Mouse (Mus musculus): ENCODE data around the gene 4931428L18Rik. TPM values are rescaled to one million over a fixed set of nuclear protein-coding genes. Genes with fewer than 3 reads are reported as not detected.

The 4931428L18Rik gene
- polyA plus RNA-seq, 1 experiment, result 0.09 TPM

DNA sequence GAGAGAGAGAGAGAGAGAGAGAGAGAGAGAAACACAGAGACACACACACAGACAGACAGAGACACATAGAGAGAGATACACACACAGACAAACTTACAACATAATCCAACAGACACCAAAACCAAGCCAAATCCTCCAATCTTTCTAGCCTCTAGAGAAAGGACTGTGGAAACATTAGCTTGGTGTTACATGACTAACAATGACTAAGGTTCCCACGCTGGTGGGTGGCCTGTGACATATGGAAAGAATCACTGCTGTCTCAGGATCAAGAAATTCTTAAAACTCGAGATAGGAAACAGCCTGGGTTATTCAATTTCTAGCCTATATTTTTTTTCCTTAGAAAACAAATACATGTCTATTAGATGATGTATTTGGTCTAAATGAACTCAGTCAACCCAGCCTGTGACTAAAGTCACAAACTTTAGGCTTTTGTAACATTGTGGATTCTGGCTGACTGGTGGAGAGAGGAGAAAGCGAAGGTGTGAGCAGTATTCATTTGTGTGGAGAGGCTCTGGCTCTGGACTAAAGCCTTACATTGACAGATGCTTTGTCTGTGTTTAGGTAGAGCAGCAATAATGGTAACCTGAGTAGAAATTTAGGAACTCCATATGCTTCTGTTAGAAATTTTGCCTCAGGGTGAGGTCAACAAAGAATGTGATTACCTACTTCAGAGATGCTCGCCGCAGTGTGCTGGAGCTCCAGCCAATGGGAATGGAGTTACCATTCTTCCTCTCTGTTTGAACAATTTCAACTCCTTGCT is 126.6 kb downstream of the 4931428L18Rik start:
- no peaks in the 10 kb centered on the region for H3K27me3 ChIP-seq (ENCODE audit: control insufficient read depth, insufficient read depth, insufficient read length)
- H3ac ChIP-seq (ENCODE audit: control insufficient read depth, insufficient read length, low read depth), result no peak overlapping the region
- no peaks in the 10 kb centered on the region for H3K79me3 ChIP-seq (ENCODE audit: low read depth)
- no peaks in the 10 kb centered on the region for H3K36me3 ChIP-seq (ENCODE audit: control insufficient read depth, insufficient read depth)
- H3K4me3 ChIP-seq (ENCODE audit: insufficient read depth, poor library complexity, severe bottlenecking), result no peak overlapping the region
- no peaks in the 10 kb centered on the region for H3K79me2 ChIP-seq (ENCODE audit: control insufficient read depth, insufficient read depth)
- TF ChIP-seq CEBPB (IDR thresholded peaks at IDR 0.05; ENCODE audit: low read depth), result no peak
- no peak for TF ChIP-seq MYOG (IDR thresholded peaks at IDR 0.05; ENCODE audit: control insufficient read depth, extremely low read depth, insufficient read length)
- no peak for TF ChIP-seq CTCF (IDR thresholded peaks at IDR 0.05; ENCODE audit: control insufficient read depth, insufficient read depth, insufficient read length)
- TF ChIP-seq USF1 (IDR thresholded peaks at IDR 0.05; ENCODE audit: low read depth), result no peak
- no peak for TF ChIP-seq FOSL1 (IDR thresholded peaks at IDR 0.05; ENCODE audit: insufficient read depth, low read length, poor library complexity, severe bottlenecking)
- no peak for TF ChIP-seq MAX (IDR thresholded peaks at IDR 0.05)

GRCm38 (mm10) chr1:31094792-31095191 is 127.7 kb downstream of the 4931428L18Rik start:
- Histone ChIP-seq H3K27me3 (ENCODE audit: control insufficient read depth, insufficient read depth, insufficient read length) (no peaks in the 10 kb centered on the region), H3K79me3 (ENCODE audit: low read depth) (no peaks in the 10 kb centered on the region), H3K4me3 (ENCODE audit: insufficient read depth, poor library complexity, severe bottlenecking) (no peak overlapping the region), H3ac (ENCODE audit: control insufficient read depth, insufficient read length, low read depth) (no peak overlapping the region), H3K79me2 (ENCODE audit: control insufficient read depth, insufficient read depth) (no peaks in the 10 kb centered on the region), H3K36me3 (ENCODE audit: control insufficient read depth, insufficient read depth) (no peaks in the 10 kb centered on the region)
- TF ChIP-seq FOSL1 (IDR thresholded peaks at IDR 0.05; ENCODE audit: insufficient read depth, low read length, poor library complexity, severe bottlenecking) (no peak), MYOG (IDR thresholded peaks at IDR 0.05; ENCODE audit: control insufficient read depth, extremely low read depth, insufficient read length) (no peak), CEBPB (IDR thresholded peaks at IDR 0.05; ENCODE audit: low read depth) (no peak), CTCF (IDR thresholded peaks at IDR 0.05; ENCODE audit: control insufficient read depth, insufficient read depth, insufficient read length) (no peak), MAX (IDR thresholded peaks at IDR 0.05) (no peak), USF1 (IDR thresholded peaks at IDR 0.05; ENCODE audit: low read depth) (no peak)

GRCm38 (mm10) chr1:31093939-31094338 is 128.5 kb downstream of the 4931428L18Rik start:
- no peak overlapping the region for H3K4me3 ChIP-seq (ENCODE audit: insufficient read depth, poor library complexity, severe bottlenecking)
- TF ChIP-seq FOSL1 (IDR thresholded peaks at IDR 0.05; ENCODE audit: insufficient read depth, low read length, poor library complexity, severe bottlenecking), result no peak
- peak; percentile 86 for TF ChIP-seq CEBPB (IDR thresholded peaks at IDR 0.05; ENCODE audit: low read depth)
- no peak overlapping the region for H3ac ChIP-seq (ENCODE audit: control insufficient read depth, insufficient read length, low read depth)
- H3K79me2 ChIP-seq (ENCODE audit: control insufficient read depth, insufficient read depth), result no peaks in the 10 kb centered on the region
- no peaks in the 10 kb centered on the region for H3K27me3 ChIP-seq (ENCODE audit: control insufficient read depth, insufficient read depth, insufficient read length)
- no peaks in the 10 kb centered on the region for H3K79me3 ChIP-seq (ENCODE audit: low read depth)
- H3K36me3 ChIP-seq (ENCODE audit: control insufficient read depth, insufficient read depth), result no peaks in the 10 kb centered on the region

DNA sequence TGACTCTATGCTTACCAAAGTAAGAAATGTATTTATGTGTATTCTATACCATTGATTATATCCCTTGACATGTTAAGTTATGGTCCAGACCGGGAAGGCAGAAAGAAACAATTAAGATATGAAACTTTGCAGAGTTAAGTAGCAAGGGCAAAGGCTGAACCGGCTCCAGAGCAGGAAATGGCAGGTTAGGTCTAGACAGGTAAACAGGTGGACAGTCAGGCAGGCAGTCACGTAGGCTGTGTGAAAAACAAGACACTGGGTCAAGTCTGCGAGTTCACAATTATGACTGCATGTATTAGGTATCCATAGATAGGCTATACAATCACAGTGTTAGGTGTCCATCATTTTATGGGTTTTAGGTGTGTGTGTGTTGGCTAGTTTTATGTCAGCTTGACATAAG is 133.8 kb downstream of the 4931428L18Rik start:
- Histone ChIP-seq H3K27me3 (ENCODE audit: control insufficient read depth, insufficient read depth, insufficient read length) (no peaks in the 10 kb centered on the region), H3ac (ENCODE audit: control insufficient read depth, insufficient read length, low read depth) (no peak overlapping the region), H3K79me3 (ENCODE audit: low read depth) (no peaks in the 10 kb centered on the region), H3K4me3 (ENCODE audit: insufficient read depth, poor library complexity, severe bottlenecking) (no peak overlapping the region), H3K36me3 (ENCODE audit: control insufficient read depth, insufficient read depth) (no peaks in the 10 kb centered on the region), H3K79me2 (ENCODE audit: control insufficient read depth, insufficient read depth) (no peaks in the 10 kb centered on the region)
- no peak for TF ChIP-seq FOSL1 (IDR thresholded peaks at IDR 0.05; ENCODE audit: insufficient read depth, low read length, poor library complexity, severe bottlenecking)
- no peak for TF ChIP-seq MYOG (IDR thresholded peaks at IDR 0.05; ENCODE audit: control insufficient read depth, extremely low read depth, insufficient read length)
- no peak for TF ChIP-seq CEBPB (IDR thresholded peaks at IDR 0.05; ENCODE audit: low read depth)
- TF ChIP-seq MAX (IDR thresholded peaks at IDR 0.05), result no peak
- no peak for TF ChIP-seq USF1 (IDR thresholded peaks at IDR 0.05; ENCODE audit: low read depth)
- no peak for TF ChIP-seq MYOD1 (IDR thresholded peaks at IDR 0.05; ENCODE audit: control insufficient read depth, insufficient read length, low read depth)
- TF ChIP-seq CTCF (IDR thresholded peaks at IDR 0.05; ENCODE audit: control insufficient read depth, insufficient read depth, insufficient read length), result no peak

GRCm38 (mm10) chr1:31072523-31073370 is 149.7 kb downstream of the 4931428L18Rik start:
- Histone ChIP-seq H3ac (ENCODE audit: control insufficient read depth, insufficient read length, low read depth) (no peak overlapping the region), H3K36me3 (ENCODE audit: control insufficient read depth, insufficient read depth) (no peaks in the 10 kb centered on the region), H3K4me3 (ENCODE audit: insufficient read depth, poor library complexity, severe bottlenecking) (no peak overlapping the region), H3K79me3 (ENCODE audit: low read depth) (no peaks in the 10 kb centered on the region), H3K79me2 (ENCODE audit: control insufficient read depth, insufficient read depth) (no peaks in the 10 kb centered on the region), H3K27me3 (ENCODE audit: control insufficient read depth, insufficient read depth, insufficient read length) (no peaks in the 10 kb centered on the region)
- no peak for TF ChIP-seq CEBPB (IDR thresholded peaks at IDR 0.05; ENCODE audit: low read depth)
- no peak for TF ChIP-seq CTCF (IDR thresholded peaks at IDR 0.05; ENCODE audit: control insufficient read depth, insufficient read depth, insufficient read length)
- no peak for TF ChIP-seq MYOG (IDR thresholded peaks at IDR 0.05; ENCODE audit: control insufficient read depth, extremely low read depth, insufficient read length)
- TF ChIP-seq FOSL1 (IDR thresholded peaks at IDR 0.05; ENCODE audit: insufficient read depth, low read length, poor library complexity, severe bottlenecking), result no peak
- TF ChIP-seq USF1 (IDR thresholded peaks at IDR 0.05; ENCODE audit: low read depth), result no peak
- TF ChIP-seq MYOD1 (IDR thresholded peaks at IDR 0.05; ENCODE audit: control insufficient read depth, insufficient read length, low read depth), result no peak
- TF ChIP-seq MAX (IDR thresholded peaks at IDR 0.05), result no peak

Measured in C2C12 (cell line).